Mouse (Mus musculus) mesoderm, embryonic 11.5 days (tissue): ENCODE measurements around the gene Kidins220.

Experiments used
- DNase-seq: peaks from one replicate; pipeline ENCODE4 v3.0.0-alpha.2; 2012; ENCODE audit warnings: low read depth, low spot score

Gene Kidins220

DNA sequence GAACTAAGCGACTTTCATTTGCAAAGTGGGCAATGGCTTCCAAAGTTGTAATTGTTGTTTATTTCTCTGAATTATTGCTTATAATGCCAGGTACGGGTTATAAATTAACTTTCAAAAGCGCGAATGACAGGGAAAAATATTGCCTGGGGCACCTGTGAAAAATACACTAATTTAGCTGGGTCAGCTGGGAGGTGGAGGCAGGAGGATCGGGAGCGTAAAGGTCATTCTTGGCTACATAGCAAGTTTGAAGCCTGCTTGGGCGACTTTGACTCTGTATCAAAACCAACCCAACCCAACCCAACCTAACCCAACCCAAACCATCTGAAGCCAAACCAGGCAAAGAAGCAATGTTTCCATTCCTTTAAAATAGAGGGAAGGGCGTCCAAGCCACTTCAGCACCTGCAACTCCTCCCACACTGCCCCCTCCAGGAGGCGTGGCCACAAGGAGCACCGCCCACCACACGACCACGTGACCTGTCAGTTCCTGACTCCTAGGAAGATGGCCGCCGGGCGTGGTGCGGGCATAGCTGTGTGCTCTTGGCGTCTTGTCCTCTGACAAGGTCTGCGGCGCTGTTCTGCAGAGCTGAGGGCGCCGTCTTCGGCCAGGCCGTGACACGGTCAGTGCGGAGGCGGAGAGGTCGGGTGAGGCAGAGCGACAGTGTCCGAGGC, at the start of gene Kidins220:
Gene Kidins220 (plus strand): TSS at position 480 of the 669 bp plus-strand sequence.
- peak; percentile 91 for DNase-seq

DNA sequence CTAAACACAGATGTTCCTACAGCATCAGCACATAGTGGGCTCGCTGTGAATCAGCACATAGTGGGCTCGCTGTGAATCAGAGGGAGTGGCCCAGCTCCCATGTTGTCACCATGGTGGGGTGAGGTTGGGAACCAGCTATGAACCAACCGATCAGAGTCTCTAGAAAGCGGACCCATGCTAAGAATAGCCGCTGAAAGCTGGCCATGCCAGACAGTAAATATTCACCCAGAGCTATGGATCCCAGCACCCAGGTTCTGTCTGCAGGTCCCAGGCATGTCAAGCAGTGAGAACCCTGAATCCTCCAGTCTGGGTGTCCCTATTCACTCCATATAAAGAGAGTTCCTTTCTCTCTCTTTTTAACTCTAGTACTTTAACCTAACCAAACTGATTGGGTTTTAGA, 49.4 kb upstream of the Kidins220 start:
- no peak for DNase-seq

DNA sequence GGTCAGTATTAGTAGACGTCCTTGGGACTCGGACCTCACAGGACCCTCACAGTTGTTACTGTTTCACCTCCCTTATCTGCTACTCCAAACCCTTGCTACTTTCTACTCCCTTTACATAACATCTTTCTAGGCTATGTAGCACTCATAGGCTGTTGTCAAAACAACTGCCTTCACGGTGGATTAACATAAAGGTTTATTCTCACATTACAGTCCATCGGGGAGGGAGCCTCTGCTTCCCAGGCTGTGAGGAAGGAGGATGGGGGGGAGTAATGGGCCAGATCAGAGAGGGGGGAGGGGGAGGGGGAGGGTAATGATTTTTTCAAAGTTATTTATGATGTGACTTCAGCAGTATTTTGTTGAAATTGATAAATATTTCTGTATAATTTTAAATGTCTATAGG, 49.0 kb upstream of the Kidins220 start:
- peak; percentile 14 for DNase-seq

DNA sequence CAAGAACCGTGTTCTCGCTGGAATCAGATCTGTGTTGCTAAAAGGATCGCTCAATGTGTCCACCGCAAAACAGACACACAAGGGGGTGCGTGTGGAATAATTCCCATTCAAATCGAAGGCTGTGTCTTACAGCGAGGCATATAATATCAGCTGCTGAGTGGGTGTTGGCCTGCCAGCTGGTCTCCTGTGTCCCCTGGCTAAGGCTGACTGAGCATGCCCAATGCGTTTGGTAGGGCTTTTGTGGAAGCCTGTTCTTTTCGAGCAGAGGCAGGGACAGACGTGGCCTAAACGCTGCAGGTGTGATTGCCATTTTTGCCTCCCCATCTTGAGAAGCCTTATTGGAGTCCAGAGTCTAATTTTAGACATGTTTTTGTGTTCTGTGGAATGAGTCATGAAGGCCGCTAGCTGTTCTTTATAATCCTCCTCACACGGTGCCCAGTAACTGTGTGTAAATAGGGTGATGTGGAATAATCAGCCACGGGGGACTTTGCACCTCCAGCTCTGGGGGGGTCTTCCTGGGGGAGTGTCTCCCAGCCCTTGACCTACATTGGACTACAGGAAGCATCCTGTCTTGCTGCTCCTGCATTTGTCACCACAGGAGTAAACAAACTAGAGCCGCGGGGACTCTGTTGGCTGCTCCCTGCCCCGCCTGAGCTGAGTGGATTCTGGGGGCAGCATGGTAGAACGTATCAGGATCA, 46.5 kb upstream of the Kidins220 start:
- DNase-seq: no peak

DNA sequence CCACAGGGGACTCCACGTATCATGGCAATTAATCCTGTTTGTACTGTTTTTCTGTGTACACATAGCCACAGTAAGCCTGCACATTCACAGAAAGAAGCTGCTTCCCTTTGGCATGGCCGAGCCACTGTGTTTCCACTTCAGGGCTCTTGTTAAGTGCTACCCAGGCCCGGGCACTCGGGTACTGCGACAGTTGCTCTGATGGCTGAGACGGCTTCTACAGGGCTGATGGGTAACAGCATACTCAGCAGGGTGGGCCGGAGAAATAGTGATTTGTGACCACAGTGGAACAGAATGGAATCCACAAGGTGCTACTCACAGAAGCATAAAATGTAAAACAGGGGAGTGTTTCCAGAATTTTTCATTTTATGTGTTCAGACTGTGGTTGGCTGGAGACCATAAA, 45.7 kb upstream of the Kidins220 start:
- no peak for DNase-seq

DNA sequence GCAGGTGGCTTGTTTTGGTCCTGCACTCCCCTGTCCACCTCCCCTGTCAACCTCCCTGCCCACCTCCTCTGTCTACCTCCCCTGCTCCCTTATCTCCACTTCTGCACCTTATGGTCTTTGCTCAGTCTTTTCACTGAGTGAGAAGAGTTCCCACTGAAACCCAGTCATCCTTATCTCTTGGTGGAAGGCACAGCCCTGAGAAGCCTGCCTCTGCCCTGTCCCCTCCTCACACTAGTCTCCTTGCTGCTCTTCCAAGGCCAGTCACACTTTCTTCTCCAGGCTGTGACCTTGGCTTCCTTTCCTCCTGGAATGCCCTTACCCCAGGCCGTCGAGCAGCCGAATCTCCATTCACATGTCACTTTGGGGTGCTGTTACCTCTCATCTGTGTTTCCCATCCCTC, 44.0 kb upstream of the Kidins220 start:
- no peak for DNase-seq

DNA sequence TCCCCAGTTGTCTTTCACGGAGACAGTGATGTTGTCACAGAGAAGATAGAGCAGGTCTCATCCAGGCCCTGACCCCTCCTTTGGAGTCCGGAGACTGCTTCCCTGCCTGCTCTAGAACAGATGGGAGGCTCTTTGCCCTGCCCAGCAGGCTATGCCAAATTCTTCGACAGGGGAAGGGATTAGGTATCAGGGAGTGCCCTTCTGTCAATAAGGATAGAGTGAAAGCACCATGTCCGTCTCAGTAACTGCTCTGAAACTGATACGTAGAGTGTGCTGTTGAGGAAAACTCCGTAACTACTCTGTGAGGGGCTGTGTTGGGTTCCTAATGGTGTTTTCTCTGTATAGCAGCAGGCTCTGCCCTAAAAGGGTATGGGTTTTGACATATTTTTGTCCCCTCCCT, 42.6 kb upstream of the Kidins220 start:
- DNase-seq: no peak

DNA sequence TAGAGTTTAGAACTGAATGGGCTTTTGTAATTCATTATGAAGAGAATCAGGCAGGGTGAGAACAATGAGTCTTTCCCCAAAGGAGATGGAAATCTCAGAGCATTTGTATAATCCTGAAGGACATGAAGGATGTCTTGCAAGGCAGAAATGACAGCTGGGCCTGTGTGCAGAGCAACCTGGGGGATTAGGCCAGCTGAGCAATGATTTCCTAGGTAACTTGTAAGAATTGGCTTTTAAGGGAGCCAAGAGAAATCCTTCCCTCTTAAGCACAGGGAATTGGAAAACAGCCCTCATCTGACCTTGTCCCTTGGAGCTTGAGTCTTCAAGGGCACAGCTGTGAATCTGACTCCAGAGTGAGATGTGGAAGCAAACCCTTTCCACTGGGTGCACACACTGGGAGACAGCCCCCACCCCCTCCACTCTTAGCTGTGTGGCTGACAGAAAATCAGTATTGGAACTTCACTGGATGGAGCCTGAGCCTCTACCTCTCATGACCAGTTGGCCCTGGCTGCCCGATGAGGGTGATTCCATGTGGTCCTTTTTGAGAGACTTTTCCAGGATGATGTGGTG, 41.4 kb upstream of the Kidins220 start:
- no peak for DNase-seq

DNA sequence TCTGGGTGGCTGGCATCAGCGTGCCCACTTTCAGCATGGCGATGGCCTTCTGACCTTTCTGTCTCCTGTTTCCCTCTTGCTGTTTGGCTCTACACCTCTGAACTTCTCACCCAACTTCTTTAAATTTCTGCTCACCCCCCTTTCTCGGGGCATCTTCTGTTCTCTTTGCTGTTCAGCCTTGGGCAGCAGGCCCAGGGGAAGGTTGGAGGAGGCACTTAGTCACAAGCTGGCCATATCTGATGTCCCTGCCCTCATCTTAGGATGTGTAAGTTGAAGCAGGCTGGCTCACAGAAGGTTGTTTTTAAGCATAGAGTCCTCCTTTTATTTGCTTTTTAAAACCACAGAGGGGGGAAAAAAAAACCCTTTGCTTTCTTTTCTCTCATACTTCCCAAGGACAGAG, 40.7 kb upstream of the Kidins220 start:
- DNase-seq: no peak

DNA sequence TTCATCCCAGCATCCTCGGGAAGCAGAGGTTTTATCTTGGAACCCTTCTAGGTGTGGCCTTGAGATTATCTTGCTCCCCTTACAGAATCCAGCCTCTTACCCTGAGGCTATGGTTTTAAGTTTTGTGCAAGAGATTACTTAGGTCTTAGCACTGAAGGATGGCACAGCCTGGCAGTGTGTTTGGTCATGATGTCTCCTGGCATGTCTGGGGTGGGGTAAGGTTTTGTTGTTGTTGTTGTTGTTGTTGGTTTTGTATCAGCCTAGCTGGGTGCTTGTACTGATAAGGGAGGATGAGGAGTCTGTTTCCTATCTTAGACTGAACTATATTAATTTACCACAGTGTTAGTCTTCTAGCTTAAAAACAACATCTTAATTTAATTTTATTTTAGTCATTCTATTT, 38.4 kb upstream of the Kidins220 start:
- no peak for DNase-seq

DNA sequence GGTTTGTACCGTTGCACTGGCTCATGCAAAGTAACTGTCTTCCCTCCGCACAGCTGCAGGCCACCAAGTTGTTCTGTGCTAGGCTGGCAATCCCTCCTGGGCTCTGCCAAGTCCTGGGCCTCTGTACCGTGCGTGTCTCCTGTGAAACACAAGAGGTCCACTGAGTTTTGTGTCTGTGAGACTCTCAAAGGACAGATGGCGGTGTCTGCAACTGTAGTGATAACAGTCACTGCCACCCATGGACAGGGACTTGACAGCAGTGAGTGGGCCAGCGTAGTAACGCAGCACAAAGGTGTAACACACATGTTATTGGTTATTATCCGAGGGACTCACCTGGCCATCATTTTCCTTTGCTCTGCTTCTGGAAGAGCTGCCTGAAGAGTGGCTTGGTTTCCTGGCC, 35.4 kb upstream of the Kidins220 start:
- no peak for DNase-seq

DNA sequence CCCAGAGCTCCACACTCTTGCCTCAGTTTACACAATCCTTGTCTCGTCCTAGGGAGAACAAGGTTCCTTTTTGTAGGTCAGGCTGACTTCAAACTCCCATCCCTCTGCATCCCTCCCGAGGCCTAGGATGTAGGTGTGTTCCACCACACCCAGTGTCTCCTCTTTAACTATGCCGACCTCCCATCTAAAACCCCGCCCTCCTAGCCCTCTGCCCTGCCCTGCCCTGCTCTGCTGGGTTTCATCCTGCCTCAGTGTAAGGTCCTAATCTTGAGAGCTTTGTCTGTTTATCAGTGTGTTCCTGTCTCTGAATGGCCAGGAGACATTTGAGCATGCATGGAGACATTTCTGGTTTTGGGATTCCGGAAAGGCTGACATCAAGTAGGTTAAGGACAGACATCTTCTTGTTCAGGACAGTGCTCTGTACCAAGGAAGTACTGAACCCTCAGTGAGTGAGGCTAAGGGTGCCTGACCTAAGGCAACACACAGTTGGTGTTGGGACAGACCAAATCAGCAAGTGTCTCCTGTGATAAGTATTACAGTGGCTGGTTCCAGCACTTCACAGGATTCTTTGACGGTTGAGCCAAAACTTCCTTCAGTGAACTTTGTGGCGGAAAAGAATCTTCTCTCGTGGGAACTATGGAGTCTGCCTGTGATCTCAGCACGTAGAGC, 32.0 kb upstream of the Kidins220 start:
- DNase-seq: no peak

DNA sequence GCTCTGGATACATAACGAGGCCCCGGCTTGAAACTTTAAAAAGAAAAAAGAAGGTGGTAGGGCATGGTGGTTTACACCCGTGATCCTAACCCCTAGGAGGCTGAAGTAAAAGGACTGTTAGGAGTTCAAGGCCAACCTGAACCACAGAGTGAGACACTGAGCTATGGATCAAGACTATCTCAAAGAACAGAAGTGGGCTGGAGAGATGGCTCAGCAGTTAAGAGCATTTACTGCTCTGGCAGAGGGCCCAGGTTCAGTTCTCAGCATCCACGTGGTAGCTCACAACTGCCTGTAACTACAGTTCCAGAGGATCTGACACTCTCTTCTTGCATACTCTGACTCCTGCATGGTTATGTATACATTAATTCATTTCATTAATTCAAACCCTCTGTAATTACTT, 31.3 kb upstream of the Kidins220 start:
- no peak for DNase-seq

DNA sequence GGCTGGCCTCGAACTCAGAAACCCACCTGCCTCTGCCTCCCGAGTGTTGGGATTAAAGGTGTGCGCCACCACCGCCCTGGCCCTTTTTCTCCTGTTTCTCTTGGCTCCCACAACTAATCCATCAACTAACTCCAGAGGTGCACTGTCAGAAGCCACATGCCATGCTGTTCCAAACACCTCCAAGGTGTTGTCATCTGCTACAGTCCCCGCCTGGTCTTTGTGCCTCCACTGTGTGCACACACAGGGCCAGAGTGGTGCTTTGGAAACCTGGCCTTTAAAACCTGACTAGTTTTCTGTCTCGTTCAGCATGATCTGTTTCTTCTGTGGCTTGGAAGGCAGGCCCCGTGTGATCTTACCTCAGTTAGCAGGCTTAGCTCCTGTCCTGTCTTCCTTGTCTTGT, 30.1 kb upstream of the Kidins220 start:
- DNase-seq: no peak

DNA sequence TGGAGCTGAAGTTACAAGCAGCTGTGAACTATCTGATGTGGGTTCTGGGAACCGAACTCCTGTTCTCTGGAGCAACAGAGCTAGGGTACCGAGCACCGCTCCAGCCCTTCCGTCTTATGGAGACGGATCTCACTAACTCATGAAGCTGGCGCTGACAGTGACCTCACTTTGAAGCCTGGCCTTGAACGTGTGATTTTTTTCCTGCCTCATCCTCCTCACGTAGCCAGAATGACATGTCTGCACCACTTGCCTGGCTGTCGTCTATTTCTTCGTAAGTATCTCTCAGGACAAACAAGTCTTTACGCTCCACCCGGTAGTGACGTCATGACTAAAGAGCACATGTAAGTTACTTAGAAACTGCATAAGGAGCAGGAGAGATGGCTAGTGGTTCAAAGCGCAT, 27.7 kb upstream of the Kidins220 start:
- DNase-seq: no peak

DNA sequence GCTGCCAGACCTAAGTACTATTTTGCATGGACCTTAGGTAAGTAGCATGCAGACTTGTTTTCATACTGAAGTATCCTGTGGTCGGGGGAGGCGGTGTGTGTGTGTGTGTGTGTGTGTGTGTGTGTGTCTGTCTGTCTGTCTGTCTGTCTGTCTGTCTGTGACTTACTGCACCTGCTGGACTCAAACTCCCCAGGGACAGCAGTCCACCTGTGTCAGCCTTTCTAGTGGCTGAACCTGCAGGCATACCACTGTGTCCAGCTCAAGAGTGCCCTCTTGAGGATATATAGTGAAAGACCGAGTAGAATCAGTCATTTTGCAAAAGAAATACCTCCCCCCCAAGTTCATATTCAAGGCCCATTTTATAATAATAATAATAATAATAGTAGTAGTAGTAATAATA, 26.4 kb upstream of the Kidins220 start:
- peak; percentile 76 for DNase-seq

DNA sequence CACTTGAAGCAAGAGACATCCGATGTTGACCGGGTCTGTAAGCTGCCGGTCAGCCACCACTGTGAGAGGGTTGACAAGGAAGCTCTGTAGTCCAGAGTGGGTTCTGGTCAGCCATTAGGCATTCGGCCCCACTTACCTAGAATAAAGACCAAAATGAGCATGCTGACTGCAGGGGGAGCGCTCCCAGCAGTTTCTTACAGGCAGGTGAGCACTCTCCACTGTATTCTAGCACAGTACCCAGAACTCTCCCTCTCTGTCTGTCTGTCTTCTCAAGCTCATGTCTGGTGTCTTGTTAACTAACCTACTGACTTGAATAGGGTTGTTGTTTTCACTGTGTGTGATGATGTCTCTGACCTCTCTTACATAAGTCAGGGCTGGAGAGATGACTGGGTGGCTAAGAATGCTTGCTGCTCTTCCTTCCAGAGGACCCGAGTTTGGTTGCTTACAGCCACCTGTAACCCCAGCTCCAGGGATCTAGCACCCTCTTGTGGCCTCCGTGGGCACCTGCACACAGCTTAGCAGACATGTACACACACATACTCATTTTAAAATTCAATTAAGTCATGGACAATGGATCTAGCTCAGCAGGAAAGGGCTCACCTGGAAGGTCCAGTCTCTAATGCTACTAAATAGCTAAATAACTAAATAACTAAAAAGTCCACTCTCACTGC, 24.2 kb upstream of the Kidins220 start:
- peak; percentile 39 for DNase-seq

DNA sequence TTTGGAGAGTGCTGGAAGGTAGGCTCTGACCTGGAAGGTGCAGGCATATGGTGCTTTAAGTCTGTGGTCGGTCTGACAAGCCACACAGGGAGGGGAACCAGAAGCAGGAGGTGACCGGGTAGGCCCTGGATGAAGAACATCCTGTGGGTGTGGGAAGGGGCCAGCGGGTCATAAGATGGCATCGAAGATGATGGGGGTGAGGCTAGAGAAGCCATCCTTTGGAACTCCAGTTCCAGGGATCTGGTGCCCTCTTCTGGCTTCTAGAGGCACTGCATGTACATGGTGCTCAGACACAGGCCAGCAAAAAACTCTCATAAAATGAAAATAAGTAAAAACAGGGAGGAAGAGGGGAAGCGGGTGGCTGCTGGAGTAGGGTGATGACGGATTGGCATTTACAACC, 22.6 kb upstream of the Kidins220 start:
- peak; percentile 79 for DNase-seq

DNA sequence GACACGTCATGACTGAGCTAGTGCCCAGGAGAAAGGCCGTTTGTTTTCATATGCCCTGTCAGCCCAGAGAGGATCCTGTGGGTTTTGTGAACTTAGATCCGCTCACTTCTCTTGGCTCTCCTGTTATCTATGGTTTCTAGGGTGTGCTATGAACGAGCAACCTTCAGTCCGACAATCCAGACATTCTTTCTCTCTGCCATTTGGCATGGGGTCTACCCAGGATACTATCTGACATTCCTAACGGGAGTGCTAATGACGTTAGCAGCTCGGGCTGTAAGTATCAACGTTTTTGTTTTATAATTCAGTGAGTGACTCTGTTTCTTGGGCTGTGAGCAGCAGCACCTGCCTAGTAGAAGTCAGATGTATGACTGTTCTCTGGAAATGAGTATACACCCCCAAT, 19.6 kb upstream of the Kidins220 start:
- no peak for DNase-seq

DNA sequence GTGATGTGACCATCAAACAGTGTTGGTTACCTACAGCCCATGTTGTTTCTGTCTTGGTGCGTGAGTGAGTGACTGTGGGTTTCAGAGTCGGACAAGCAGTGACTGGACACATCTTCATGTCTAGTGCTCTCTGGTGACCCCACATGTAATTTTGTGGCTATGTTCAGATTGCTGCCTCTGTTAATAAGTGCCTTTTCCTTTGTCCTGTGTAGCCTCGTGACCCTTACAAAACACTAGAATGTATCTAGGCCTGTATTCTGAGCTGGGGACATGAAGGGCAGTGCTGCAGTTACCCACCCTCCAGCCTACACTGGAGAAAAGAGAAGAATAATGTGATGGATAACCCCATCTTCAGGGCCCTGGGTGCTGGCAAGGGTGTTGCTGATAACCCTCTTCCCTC, 16.2 kb upstream of the Kidins220 start:
- DNase-seq: no peak

DNA sequence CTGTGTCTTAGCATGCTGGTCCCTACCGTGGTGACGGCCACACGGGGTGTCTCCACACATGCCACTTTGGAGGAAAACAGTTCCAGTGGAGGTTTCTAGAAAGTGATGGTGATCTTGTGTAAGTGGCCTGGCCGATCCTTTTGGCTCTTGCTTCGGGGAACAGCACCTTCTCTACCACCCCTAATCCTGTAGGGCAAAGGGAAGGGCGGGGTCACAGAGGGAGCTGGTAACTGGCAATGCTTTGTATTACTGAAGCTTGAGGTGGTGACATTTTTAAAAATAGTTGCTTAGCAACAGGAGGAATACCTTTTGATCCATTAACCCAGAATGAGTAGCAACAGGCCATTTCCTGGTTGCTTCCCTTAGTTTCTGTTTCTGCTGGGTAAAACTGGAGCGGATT, 12.9 kb upstream of the Kidins220 start:
- no peak for DNase-seq

DNA sequence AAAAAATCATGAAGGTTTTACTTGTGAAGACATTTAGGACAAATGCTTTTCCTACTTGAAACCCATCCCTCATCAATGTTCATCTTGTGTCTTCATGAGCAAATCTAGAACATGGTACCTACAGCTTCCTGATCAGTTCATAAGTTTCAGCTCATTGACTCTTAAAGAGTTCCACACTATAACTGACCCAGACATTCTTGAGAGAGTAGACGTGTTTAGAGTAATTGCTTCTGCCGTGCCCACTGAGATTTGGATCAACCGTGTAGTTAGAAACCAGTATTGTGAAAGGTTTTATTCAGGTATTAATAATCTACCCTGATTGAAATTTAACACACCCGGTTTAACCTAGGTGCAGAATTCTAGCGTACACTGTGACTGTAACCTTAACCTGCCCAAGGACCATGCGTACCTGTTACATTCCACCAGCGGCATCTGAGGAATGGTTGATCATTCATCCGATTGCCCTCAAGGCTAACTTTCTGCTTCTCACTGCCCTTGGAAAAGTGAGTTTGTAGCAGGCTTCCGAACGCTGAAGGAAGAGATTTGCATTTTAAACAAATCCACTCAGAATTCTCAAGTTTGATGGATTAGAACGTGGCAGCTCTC, 12.3 kb upstream of the Kidins220 start:
- no peak for DNase-seq
